Mouse (Mus musculus) telencephalon, adult 2 months (tissue): ENCODE results near the gene Resf1.
"Not testable (repeated sequence)": the region's sequence is repeated elsewhere in the genome, so short reads cannot be mapped to it uniquely, and the experiment has no call there.

Experiments
- DNase-seq: peaks from one replicate; pipeline ENCODE4 v3.0.0-alpha.2; 2011; ENCODE audit warnings: low read depth, low spot score

Resf1 gene

GRCm38 (mm10) chr6:149308956-149309932 is at the start of gene Resf1:
TSS of gene Resf1 (plus strand) at chr6:149309414.
- peak; percentile 78 for DNase-seq

- DNase-seq, result no peak
Observed at GRCm38 (mm10) chr6:149260801-149261239, 48.4 kb upstream of the Resf1 start.

GRCm38 (mm10) chr6:149267951-149268350 is 41.3 kb upstream of the Resf1 start:
- no peak for DNase-seq

GRCm38 (mm10) chr6:149278248-149278731 is 30.9 kb upstream of the Resf1 start:
- no peak for DNase-seq

- no peak for DNase-seq
Observed at GRCm38 (mm10) chr6:149278866-149279265, 30.3 kb upstream of the Resf1 start.

GRCm38 (mm10) chr6:149280511-149280910 is 28.7 kb upstream of the Resf1 start:
- DNase-seq, result no peak

GRCm38 (mm10) chr6:149288190-149288589 is 21.0 kb upstream of the Resf1 start:
- DNase-seq, result not testable (repeated sequence)

- DNase-seq, result not testable (repeated sequence)
Observed at GRCm38 (mm10) chr6:149303231-149303630, 6.0 kb upstream of the Resf1 start.

GRCm38 (mm10) chr6:149307092-149307491 is 2.1 kb upstream of the Resf1 start:
- DNase-seq, result no peak

- DNase-seq, result no peak
Observed at GRCm38 (mm10) chr6:149307801-149308200, 1.4 kb upstream of the Resf1 start.

GRCm38 (mm10) chr6:149310226-149310625 is 1.0 kb downstream of the Resf1 start:
- DNase-seq, result no peak

GRCm38 (mm10) chr6:149311044-149311443 is 1.8 kb downstream of the Resf1 start:
- no peak for DNase-seq

- no peak for DNase-seq
Observed at GRCm38 (mm10) chr6:149311778-149312177, 2.6 kb downstream of the Resf1 start.

GRCm38 (mm10) chr6:149312221-149312620 is 3.0 kb downstream of the Resf1 start:
- no peak for DNase-seq

- DNase-seq, result no peak
Observed at GRCm38 (mm10) chr6:149314918-149315317, 5.7 kb downstream of the Resf1 start.

GRCm38 (mm10) chr6:149323523-149324241 is 14.5 kb downstream of the Resf1 start:
- DNase-seq, result no peak

- no peak for DNase-seq
Observed at GRCm38 (mm10) chr6:149324242-149324633, 15.0 kb downstream of the Resf1 start.

GRCm38 (mm10) chr6:149329071-149329470 is 19.9 kb downstream of the Resf1 start:
- DNase-seq, result no peak

GRCm38 (mm10) chr6:149330332-149330731 is 21.1 kb downstream of the Resf1 start:
- DNase-seq, result no peak

GRCm38 (mm10) chr6:149333036-149333435 is 23.8 kb downstream of the Resf1 start:
- no peak for DNase-seq

- DNase-seq, result no peak
Observed at GRCm38 (mm10) chr6:149337990-149338389, 28.8 kb downstream of the Resf1 start.

- no peak for DNase-seq
Observed at GRCm38 (mm10) chr6:149338622-149339021, 29.4 kb downstream of the Resf1 start.
